Mouse (Mus musculus) intestine, embryonic 14.5 days (tissue): Measurements from ENCODE around the gene Cfap157. TPM values are rescaled to one million over a fixed set of nuclear protein-coding genes. Genes with fewer than 3 reads are reported as not detected.

Source experiments
- ATAC-seq: fragments of 200-750 bp; cut with Nextera tagmentation; replicated peaks from 2 replicates; pipeline ENCODE4 v1.8.0; 2017; ENCODE audit warnings: low read depth, moderate number of reproducible peaks, moderate TSS enrichment, moderate library complexity; ENCODE audit not compliant: low FRiP score, low TSS enrichment
- DNase-seq: peaks from one replicate; pipeline ENCODE4 v3.0.0-alpha.2; 2018; ENCODE audit warnings: low spot score
- H3K27ac ChIP-seq: fragments of 300-500 bp; sonication (generic); 2 replicates; pipeline ENCODE4 v1.5.1; 2014; ENCODE audit warnings: low read depth, mild to moderate bottlenecking, control low read depth
- H3K27me3 ChIP-seq: fragments of 300-500 bp; sonication (generic); replicated peaks from 2 replicates; pipeline ENCODE4 v1.6.1; 2014; ENCODE audit warnings: low read length, control low read depth; ENCODE audit not compliant: control insufficient read depth, insufficient read depth
- H3K36me3 ChIP-seq: fragments of 300-500 bp; sonication (generic); 2 replicates; pipeline ENCODE4 v1.6.1; 2014; ENCODE audit warnings: low read length, control low read depth; ENCODE audit not compliant: control insufficient read depth, insufficient read depth
- H3K4me1 ChIP-seq: fragments of 300-500 bp; sonication (generic); replicated peaks from 2 replicates; pipeline ENCODE4 v1.6.1; 2014; ENCODE audit warnings: low read length, control low read depth, mixed read lengths; ENCODE audit not compliant: control insufficient read depth, insufficient read depth
- H3K4me2 ChIP-seq: fragments of 300-500 bp; sonication (generic); 2 replicates; pipeline ENCODE4 v1.6.1; 2014; ENCODE audit warnings: low read length
- H3K4me3 ChIP-seq: fragments of 300-500 bp; sonication (generic); 2 replicates; pipeline ENCODE4 v1.5.1; 2014; ENCODE audit warnings: low read depth, low read length, control low read depth, mixed read lengths
- H3K9ac ChIP-seq: fragments of 300-500 bp; sonication (generic); 2 replicates; pipeline ENCODE4 v1.6.1; 2014; ENCODE audit warnings: mild to moderate bottlenecking, low read length
- H3K9me3 ChIP-seq: fragments of 300-500 bp; sonication (generic); 2 replicates; pipeline ENCODE4 v1.6.1; 2016; ENCODE audit warnings: low read length, control low read depth; ENCODE audit not compliant: control insufficient read depth
- WGBS: fragments of 180-500 bp; shearing (Covaris S2); extraction: QIAGEN DNeasy Blood & Tissue Kit; methylation state at CpG from one replicate; pipeline ENCODE4 v1.1.7; 2014; 5-methylcytosine and 5-hydroxymethylcytosine counted together
- polyA plus RNA-seq: library from polyadenylated mRNA; unstranded; fragments of >200 nt; fragmentation: Nextera tagmentation; extraction: Ambion mirVana; gene quantifications from 2 replicates; pipeline ENCODE4 v1.2.1, GENCODE M21; 2014

Gene Cfap157
- polyA plus RNA-seq, 1 experiment from 2014 or later, result 0.31 TPM

DNA sequence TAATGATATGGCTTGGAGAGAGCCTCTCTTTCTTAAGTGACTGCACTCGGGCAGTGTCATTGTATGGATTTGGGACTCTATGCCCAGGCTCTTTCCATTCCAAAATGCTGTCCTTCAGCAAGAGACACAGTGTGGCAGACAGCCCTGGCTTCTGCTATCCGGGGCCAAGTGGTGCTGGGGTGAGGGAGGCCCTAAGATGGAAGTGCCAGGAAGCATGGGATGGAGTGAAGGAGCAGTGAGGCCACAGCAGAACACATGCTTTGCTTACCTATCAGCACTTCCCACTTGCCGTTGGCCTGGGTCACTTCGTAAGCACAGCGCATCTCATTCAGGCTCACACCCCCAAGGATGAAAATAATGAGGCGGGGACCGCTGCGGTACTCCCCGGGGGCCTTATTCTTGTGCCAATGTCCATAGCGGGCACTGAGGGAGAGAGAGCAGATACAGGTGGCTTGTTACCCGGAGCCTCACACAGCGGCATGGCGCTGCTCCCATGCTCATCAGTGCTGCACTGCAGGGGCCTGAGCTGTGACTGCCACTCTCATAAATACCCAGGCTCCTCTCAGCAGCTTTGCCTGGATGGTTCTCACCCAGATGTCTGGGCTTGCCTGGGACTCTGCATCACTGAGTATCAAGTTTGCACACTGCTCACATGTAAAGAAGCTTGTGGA lies 11.7 kb upstream of the Cfap157 start:
- DNase-seq (no peak), ATAC-seq (no peak)
- no peak overlapping the region for H3K4me3 ChIP-seq
- no peak overlapping the region for H3K27ac ChIP-seq
- H3K4me2 ChIP-seq, result no peak overlapping the region
- no peaks in the 10 kb centered on the region for H3K9me3 ChIP-seq
- peaks cover 65% of the 10 kb centered on the region for H3K36me3 ChIP-seq
- H3K27me3 ChIP-seq, result no peaks in the 10 kb centered on the region
- 91% methylated on average over 13 of the region's 13 CpGs for WGBS
- no peak overlapping the region for H3K9ac ChIP-seq
- no peaks in the 10 kb centered on the region for H3K4me1 ChIP-seq

DNA sequence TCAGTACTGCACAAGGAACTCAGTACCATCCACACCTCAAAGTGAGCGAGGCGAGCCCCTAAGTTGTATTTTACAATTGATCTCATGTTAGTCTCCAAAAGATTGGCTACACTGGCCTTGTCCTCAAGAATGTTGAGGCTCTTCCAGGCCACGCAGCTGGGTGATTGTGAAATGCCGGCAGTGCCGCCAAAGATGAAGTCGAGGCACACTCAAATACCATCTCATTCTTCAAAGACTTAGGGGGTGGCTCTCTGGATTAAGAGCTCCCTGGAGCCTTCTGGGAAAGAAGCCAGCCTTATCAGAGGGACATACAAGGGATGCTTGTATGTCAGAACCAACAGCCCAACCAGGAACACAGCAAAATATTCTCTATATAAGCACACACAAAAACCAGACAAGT lies 7.1 kb upstream of the Cfap157 start:
- Histone ChIP-seq H3K27me3 (no peaks in the 10 kb centered on the region), H3K36me3 (peaks cover 22% of the 10 kb centered on the region), H3K4me1 (no peaks in the 10 kb centered on the region), H3K27ac (no peak overlapping the region), H3K9ac (no peak overlapping the region), H3K4me2 (no peak overlapping the region), H3K4me3 (no peak overlapping the region), H3K9me3 (no peaks in the 10 kb centered on the region)
- ATAC-seq (no peak), DNase-seq (no peak)
- WGBS, result 86% methylated on average over 6 of the region's 6 CpGs

- no peaks in the 10 kb centered on the region for H3K9me3 ChIP-seq
- H3K4me3 ChIP-seq, result no peak overlapping the region
- no peaks in the 10 kb centered on the region for H3K27me3 ChIP-seq
- H3K4me2 ChIP-seq, result no peak overlapping the region
- ATAC-seq, result no peak
- no peaks in the 10 kb centered on the region for H3K4me1 ChIP-seq
- H3K36me3 ChIP-seq, result peaks cover 10% of the 10 kb centered on the region; the same call in 1 of the 2 replicates
- DNase-seq, result no peak
- H3K27ac ChIP-seq, result no peak overlapping the region
- WGBS, result 35% methylated on average over 2 of the region's 2 CpGs
- H3K9ac ChIP-seq, result no peak overlapping the region
These were observed 4.4 kb upstream of the Cfap157 start for GRCm38 (mm10) chr2:32788581-32788980.

DNA sequence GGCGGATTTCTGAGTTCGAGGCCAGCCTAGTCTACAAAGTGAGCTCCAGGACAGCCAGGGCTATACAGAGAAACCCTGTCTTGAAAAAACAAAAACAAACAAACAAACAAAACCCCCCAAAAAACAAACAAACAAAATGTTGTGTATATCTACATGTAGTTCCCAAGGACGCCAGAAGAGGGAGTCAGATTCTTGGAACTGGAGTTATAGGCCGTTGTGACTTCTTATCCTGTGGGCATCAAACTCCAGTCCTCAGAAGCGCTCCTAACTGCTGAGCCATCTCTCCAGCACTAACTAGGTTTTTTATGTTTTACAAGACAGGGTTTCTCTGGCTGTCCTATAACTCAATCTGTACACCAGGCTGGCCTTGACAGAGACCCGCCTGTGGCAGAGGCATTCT lies 2.9 kb upstream of the Cfap157 start:
- Histone ChIP-seq H3K9me3 (no peaks in the 10 kb centered on the region), H3K9ac (no peak overlapping the region), H3K27ac (no peak overlapping the region), H3K4me1 (no peaks in the 10 kb centered on the region), H3K4me3 (no peak overlapping the region), H3K4me2 (no peak overlapping the region), H3K27me3 (no peaks in the 10 kb centered on the region), H3K36me3 (peaks cover 4% of the 10 kb centered on the region; the same call in 1 of the 2 replicates)
- no peak for ATAC-seq
- no peak for DNase-seq
- 63% methylated on average over 6 of the region's 6 CpGs for WGBS

DNA sequence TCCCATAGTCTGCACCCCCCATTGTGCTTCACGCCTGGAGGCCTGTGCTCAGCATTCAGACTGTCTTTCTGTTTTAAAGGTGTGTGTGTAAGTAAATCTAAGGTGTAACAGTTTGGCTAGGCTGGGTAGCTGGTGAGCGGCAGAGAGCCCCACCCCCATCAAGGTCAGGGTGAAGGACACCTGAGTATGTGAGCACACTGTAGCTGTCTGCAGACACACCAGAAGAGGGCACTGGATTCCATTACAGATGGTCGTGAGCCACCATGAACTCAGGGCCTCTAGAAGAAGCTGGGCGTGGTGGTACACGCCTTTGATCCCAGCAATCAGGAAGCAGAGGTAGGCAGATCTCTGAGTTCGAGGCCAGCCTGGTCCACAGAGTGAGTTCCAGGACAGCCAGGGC lies 2.5 kb downstream of the Cfap157 start:
- Histone ChIP-seq H3K9ac (no peak overlapping the region), H3K36me3 (no peaks in the 10 kb centered on the region), H3K4me2 (no peak overlapping the region), H3K4me3 (no peak overlapping the region), H3K9me3 (no peaks in the 10 kb centered on the region), H3K27ac (no peak overlapping the region), H3K27me3 (no peaks in the 10 kb centered on the region), H3K4me1 (no peaks in the 10 kb centered on the region)
- WGBS, result 76% methylated on average over 6 of the region's 6 CpGs
- ATAC-seq (no peak), DNase-seq (no peak)

DNA sequence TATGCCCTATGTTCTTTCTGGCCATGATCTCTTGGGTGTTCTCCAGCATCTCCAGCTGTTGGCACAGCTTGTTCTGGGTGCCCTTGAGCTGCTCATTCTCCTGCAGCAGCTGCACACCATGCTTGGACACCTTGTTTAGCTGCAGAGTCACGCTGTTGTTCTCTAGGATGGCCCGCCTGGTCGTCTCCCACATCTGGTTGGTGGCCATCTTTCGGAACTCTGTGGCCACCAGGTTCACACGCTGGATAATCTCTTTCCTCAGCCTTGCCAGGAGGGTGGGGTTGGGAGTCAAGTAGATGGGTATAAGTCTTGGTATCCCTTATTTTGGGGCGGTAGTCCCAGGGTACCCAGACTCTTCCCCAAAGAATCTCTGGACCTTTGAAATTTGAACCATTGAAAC lies 4.5 kb downstream of the Cfap157 start:
- Histone ChIP-seq H3K9ac (no peak overlapping the region), H3K9me3 (no peaks in the 10 kb centered on the region), H3K4me1 (peaks cover 11% of the 10 kb centered on the region), H3K27ac (no peak overlapping the region), H3K4me2 (no peak overlapping the region), H3K27me3 (no peaks in the 10 kb centered on the region), H3K36me3 (no peaks in the 10 kb centered on the region), H3K4me3 (no peak overlapping the region)
- WGBS, result 90% methylated on average over 6 of the region's 6 CpGs
- ATAC-seq (no peak), DNase-seq (no peak)

GRCm38 (mm10) chr2:32779131-32779530 lies 5.1 kb downstream of the Cfap157 start:
- DNase-seq (peak; percentile 84), ATAC-seq (no peak)
- H3K36me3 ChIP-seq, result no peaks in the 10 kb centered on the region
- H3K9ac ChIP-seq, result no peak overlapping the region
- H3K4me1 ChIP-seq, result peaks cover 11% of the 10 kb centered on the region
- no peak overlapping the region for H3K4me3 ChIP-seq
- H3K4me2 ChIP-seq, result no peak overlapping the region
- H3K9me3 ChIP-seq, result no peaks in the 10 kb centered on the region
- H3K27ac ChIP-seq, result no peak overlapping the region
- WGBS, result 9% methylated on average over 8 of the region's 8 CpGs
- H3K27me3 ChIP-seq, result no peaks in the 10 kb centered on the region

DNA sequence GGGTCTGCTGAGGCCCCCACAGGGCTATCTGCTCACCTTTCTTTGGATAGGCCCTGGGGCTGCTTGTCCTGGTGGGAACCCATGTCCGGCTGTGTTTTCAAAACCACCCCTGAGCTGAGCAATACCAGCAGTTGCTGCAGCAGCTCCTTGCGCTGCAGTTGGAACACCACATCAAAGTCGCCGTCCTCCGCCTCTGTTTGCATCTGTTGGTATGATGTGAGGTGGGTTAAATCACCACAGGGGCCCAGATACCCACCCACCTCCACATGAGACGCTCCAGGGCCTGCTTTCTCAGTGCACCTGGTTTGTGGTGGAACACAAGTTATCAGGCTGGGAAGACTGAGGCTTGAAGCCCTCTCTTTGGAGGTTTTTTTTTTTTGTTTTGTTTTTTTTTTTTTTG lies 6.1 kb downstream of the Cfap157 start:
- no peaks in the 10 kb centered on the region for H3K27me3 ChIP-seq
- H3K9ac ChIP-seq, result no peak overlapping the region
- H3K4me3 ChIP-seq, result no peak overlapping the region
- DNase-seq, result no peak
- no peak overlapping the region for H3K4me2 ChIP-seq
- 91% methylated on average over 6 of the region's 6 CpGs for whole genome bisulfite sequencing
- H3K9me3 ChIP-seq, result no peaks in the 10 kb centered on the region
- H3K4me1 ChIP-seq, result peaks cover 11% of the 10 kb centered on the region
- H3K36me3 ChIP-seq, result no peaks in the 10 kb centered on the region
- no peak overlapping the region for H3K27ac ChIP-seq
- ATAC-seq, result no peak

DNA sequence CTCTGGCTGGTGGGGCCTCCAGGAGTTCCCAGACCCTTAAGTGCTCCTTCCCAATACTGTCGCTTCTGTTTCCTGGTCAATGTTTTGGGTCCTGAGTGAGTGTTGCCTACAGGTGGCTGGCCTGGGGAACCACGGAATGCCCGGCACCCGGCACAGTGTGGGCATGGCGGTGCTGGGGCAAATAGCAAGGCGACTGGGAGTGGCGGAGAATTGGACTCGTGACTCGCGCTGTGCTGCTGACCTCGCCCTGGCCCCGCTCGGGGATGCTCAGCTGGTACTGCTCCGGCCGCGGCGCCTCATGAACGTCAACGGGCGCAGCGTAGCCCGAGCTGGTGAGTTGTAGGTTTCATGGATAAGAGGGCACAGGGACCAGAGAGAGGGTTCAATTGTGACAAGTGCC lies 8.0 kb downstream of the Cfap157 start:
- Histone ChIP-seq H3K9me3 (no peaks in the 10 kb centered on the region), H3K4me3 (peak overlapping the region; percentile 63), H3K27ac (no peak overlapping the region), H3K27me3 (no peaks in the 10 kb centered on the region), H3K36me3 (no peaks in the 10 kb centered on the region), H3K9ac (peak overlapping the region; percentile 42), H3K4me1 (peaks cover 11% of the 10 kb centered on the region), H3K4me2 (peak overlapping the region; percentile 82)
- DNase-seq (no peak), ATAC-seq (no peak)
- WGBS, result 25% methylated on average over 22 of the region's 22 CpGs
